Mouse (Mus musculus): Measurements from ENCODE around the gene Hdac5.

GRCm38 (mm10) chr11:102193657-102194440 is 36.1 kb downstream of the Hdac5 start:
- TF ChIP-seq CTCF (IDR thresholded peaks at IDR 0.05; ENCODE audit: borderline replicate concordance, insufficient read depth, low read depth, low read length) (no peak), POLR2A (IDR thresholded peaks at IDR 0.05; ENCODE audit: borderline replicate concordance, insufficient read depth, low read length) (no peak)

Data from cerebellum, adult 2 months (tissue).